Mouse (Mus musculus): ENCODE data around the gene Trim12c. TPM values are rescaled to one million over a fixed set of nuclear protein-coding genes. Genes with fewer than 3 reads are reported as not detected.

The Trim12c gene
- 25.5 TPM for polyA plus RNA-seq (2017; shearing (Covaris generic))

DNA sequence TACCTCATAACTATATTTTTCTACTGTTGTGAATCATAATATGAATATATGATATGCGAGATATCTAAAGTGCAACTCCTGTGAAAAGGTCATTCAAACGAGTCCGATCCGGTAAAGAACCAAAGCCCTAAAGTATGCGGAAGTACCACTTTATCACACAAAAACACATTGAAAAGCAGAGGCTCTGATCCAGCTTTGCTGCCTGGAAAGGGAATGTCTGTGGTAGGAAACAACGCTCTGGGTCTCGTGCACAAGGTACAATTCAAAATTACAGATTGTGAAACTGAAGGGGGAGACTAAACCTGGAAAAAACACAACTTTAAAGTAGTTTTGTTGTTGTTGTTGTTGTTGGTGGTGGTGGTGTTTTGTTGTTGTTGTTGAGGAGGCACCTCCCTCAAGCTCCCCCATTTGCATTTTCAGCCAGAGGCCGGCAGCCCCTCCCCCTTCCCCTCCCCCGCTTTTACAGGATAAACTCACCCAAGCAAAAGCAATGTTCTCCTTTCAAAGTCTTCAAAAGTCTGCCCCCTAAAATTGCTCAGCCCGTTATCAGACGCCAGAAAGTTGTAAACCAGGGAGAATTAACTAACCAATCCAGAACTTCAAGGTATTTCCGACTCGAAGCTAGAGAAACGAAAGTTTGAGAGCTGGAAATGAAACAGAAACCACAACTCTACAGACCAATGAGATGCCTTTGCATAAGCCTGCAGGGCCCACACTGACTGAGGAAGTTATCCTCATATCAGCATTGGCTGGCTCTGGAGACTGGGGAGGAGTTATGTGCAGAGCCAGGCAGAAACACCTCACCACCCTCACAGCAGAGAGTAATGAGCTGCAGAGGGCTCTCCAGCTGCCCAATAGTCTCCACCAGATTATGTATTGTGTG is at the start of gene Trim12c:
Gene Trim12c (minus strand): TSS at position 646 of the 883 bp plus-strand sequence.

DNA sequence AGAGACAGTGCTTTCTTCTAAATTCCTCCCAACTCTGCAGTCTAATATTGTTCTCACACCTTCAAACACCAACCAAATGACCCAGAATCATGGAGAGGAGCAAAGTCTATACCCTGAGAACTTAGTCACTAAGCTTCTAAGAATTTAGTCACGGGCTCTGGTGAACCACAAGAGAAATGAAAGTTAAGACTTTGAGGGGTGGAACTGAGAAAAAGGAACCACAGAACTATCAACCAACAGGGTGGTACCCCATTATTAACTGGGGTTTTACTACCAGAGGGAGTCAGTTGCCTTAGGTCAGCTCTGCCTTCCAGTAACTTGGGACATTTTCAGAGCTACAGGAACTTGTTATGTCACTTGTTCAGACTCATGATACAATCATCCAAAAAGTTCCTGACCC is 47.5 kb upstream of the Trim12c start, which contains the start of gene Trim30c:
Gene Trim30c (minus strand): TSS at position 140 of the 400 bp plus-strand sequence.

DNA sequence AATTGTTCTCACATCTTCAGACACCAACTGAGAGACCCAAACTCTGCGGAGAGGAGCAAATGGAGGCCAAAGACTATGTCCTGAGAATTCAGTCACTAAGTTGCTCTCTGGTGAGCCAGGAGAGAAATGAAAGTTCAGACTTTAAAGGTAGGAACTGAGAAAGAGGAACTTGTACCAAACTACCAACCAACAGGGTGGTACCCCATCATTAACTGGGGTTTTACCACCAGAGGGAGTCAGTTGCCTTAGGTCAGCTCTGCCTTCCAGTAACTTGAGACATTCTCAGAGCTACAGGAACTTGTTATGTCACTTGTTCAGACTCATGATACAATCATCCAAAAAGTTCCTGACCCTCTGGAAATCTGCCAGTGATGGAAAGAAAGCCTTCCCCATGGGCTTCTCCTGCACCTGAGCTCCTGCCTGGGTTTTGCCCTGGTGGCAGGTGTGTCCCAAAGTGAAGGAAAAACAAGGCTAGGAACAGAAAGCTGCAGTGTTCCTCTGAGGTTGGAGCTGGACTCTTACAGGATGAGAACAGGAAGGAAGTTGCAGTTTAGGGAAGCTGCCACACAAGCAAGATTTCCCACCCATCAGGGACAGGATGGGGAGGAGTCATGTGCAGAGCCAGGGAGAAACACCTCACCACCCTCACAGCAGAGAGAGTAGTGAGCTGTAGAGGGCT is 16.7 kb upstream of the Trim12c start, which contains the start of gene Trim30b:
Gene Trim30b (minus strand): TSS at position 149 of the 679 bp plus-strand sequence.

DNA sequence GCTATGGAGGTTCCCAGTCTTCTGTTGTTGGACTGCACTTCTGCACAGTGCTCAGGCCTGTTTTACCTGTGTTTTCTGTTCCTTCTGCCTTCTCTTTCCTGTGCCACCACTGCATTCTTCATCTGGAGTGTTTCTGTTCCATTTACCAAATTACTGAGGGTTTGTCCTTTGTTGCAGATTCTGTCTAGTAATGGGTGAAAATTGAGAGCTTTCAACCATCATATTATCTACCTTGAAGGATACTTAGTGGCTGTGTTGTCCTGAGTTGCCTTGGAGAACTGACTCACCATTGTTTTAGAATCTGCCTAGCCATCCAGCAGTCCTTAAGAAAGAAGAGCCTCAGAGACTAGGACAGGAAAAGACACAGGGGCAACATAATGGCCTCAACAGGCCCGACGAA is 24.0 kb downstream of the Trim12c start, which contains the start of gene Trim34b:
Gene Trim34b (plus strand): TSS at position 301 of the 400 bp plus-strand sequence.

DNA sequence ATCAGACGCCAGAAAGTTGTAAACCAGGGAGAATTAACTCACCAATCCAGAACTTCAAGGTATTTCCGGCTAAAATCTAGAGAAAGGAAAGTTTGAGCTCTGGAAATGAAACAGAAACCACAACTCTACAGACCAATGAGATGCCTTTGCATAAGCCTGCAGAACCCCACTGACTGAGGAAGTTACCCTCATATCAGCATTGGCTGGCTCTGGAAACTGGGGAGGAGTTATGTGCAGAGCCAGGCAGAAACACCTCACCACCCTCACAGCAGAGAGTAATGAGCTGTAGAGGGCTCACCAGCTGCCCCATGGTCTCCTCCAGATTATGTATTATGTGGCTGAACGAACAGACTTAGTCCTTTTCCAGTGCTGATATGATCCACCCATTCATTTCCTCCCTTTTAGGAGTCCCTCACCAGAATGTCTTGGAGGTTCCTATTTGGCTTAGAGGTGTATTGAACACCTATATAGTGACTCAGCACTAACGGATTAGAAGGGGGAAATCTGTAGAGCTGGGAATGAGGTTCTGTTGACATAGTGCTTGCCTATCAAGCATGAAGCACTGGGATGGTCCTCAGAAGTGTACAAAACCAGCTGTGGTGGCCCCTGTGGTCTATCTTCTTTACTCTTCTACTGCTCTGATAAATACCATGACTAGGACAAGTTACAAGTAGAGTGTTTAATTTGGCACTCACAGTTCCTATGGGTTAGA is 37.6 kb downstream of the Trim12c start, which contains the start of gene Trim12a:
Gene Trim12a (minus strand): TSS at position 98 of the 712 bp plus-strand sequence.

Other genes with a start within 250 kb of the Trim12c start
- not detected for gene Olfr646, start 248.5 kb downstream of the Trim12c start, polyA plus RNA-seq (2017; shearing (Covaris generic))
- not detected for gene Ubqln5, start 223.5 kb downstream of the Trim12c start, polyA plus RNA-seq (2017; shearing (Covaris generic))
- gene Olfr643, start 216.0 kb downstream of the Trim12c start, polyA plus RNA-seq (2017; shearing (Covaris generic)) = not detected
- gene Ubqln3, start 210.1 kb downstream of the Trim12c start, polyA plus RNA-seq (2017; shearing (Covaris generic)) = not detected
- gene Ubqlnl, start 202.8 kb downstream of the Trim12c start, polyA plus RNA-seq (2017; shearing (Covaris generic)) = not detected
- gene Olfm5, start 188.5 kb downstream of the Trim12c start, polyA plus RNA-seq (2017; shearing (Covaris generic)) = not detected
- gene Olfr648, start 170.0 kb downstream of the Trim12c start, polyA plus RNA-seq (2017; shearing (Covaris generic)) = 0.26 TPM
- not detected for gene Olfr649, start 157.4 kb downstream of the Trim12c start, polyA plus RNA-seq (2017; shearing (Covaris generic))
- 1.7 TPM for gene Trim6, start 134.6 kb downstream of the Trim12c start, polyA plus RNA-seq (2017; shearing (Covaris generic))
- 63.8 TPM for gene Trim34a, start 108.9 kb downstream of the Trim12c start, polyA plus RNA-seq (2017; shearing (Covaris generic))
- gene Trim5, start 65.3 kb downstream of the Trim12c start, polyA plus RNA-seq (2017; shearing (Covaris generic)) = 34.1 TPM
- gene Trim12a, start 37.9 kb downstream of the Trim12c start, polyA plus RNA-seq (2017; shearing (Covaris generic)) = 163 TPM
- gene Trim34b, start 23.9 kb downstream of the Trim12c start, polyA plus RNA-seq (2017; shearing (Covaris generic)) = 1.3 TPM
- gene Trim30b, start 16.5 kb upstream of the Trim12c start, polyA plus RNA-seq (2017; shearing (Covaris generic)) = 1.5 TPM
- 1.4 TPM for gene Trim30c, start 47.5 kb upstream of the Trim12c start, polyA plus RNA-seq (2017; shearing (Covaris generic))
- 72.6 TPM for gene Trim30a, start 111.8 kb upstream of the Trim12c start, polyA plus RNA-seq (2017; shearing (Covaris generic))
- gene Trim30d, start 154.5 kb upstream of the Trim12c start, polyA plus RNA-seq (2017; shearing (Covaris generic)) = 29.7 TPM
- not detected for gene Olfr651, start 196.8 kb upstream of the Trim12c start, polyA plus RNA-seq (2017; shearing (Covaris generic))
- not detected for gene Olfr652, start 207.5 kb upstream of the Trim12c start, polyA plus RNA-seq (2017; shearing (Covaris generic))
- not detected for gene Olfr653, start 224.0 kb upstream of the Trim12c start, polyA plus RNA-seq (2017; shearing (Covaris generic))
- not detected for gene Olfr654, start 233.7 kb upstream of the Trim12c start, polyA plus RNA-seq (2017; shearing (Covaris generic))
- not detected for gene Olfr655, start 248.4 kb upstream of the Trim12c start, polyA plus RNA-seq (2017; shearing (Covaris generic))